Mouse (Mus musculus): Measurements from ENCODE around the gene Col4a1.

GRCm38 (mm10) chr8:11253556-11253955, 59.1 kb downstream of the Col4a1 start:
- TF ChIP-seq CTCF (IDR thresholded peaks at IDR 0.05; ENCODE audit: extremely low read depth, insufficient read depth, insufficient read length, insufficient replicate concordance) (peak; percentile 76; the same call in 1 of the 2 replicates), POLR2A (IDR thresholded peaks at IDR 0.05; ENCODE audit: low read depth, low read length) (no peak)
